13 mouse cellular contexts compared by ENCODE assay signal in the genomic region with DNA sequence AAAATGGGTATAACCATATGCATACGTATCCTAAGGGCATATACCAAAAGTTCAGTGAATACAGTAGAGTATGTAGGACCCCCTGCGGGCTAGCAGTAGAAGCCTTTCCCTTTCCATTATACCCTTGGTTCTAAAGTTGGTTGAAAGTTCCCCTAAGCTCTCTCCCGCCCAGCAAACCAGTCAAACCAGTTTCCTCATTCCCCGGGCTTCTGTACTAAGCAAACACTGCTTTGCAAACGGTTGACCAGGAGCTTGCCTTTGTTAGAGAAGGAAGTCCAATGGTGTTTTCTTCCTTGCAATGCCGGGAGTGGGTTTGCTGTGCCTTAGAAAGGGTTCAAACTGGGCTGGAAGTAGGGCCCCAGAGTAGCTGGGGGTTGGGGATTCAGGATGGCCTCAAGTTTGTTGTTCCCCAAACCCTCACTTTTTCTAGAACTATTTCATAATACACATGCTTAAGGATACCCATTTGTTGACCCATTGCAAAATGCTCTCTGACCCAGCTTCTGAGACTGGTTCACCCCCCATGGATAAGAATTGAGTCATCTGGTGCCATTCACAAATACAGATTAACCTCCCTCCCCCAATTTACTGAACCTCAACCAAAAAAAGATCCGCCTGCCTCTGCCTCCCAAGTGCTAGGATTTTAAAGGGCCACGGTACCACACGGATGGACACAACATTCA. TPM values are rescaled to one million over a fixed set of nuclear protein-coding genes. Genes with fewer than 3 reads are reported as not detected.
DNase-seq lines count a peak whose midpoint lies in the region; ATAC-seq and TF ChIP-seq lines count a peak whose summit lies in the region.
"Had no signal": no experiment of that assay in that cellular context is flagged by ENCODE, and none has a peak within 500 bp of the region (broad histone marks: within the 10 kb centered on the region; RNA-seq: fewer than 3 reads in every experiment).

No protein-coding gene starts in this region.

- no peaks in the 10 kb centered on the region for H3K79me2 ChIP-seq in heart, adult 2 months (replicated peaks; ENCODE audit: control insufficient read depth, insufficient read depth, low read length)

- WGBS in embryonic facial prominence, embryonic 14.5 days = 57% methylated on average over 9 of the region's 9 CpGs
- 74% methylated on average over 9 of the region's 9 CpGs for WGBS in heart, adult 2 months
- 69% methylated on average over 9 of the region's 9 CpGs for WGBS in limb, embryonic 10.5 days

- TF ChIP-seq EP300 in heart, adult 2 months (IDR thresholded peaks at IDR 0.05; ENCODE audit: insufficient read depth, low read depth, low read length) = no peak

- H3K9me3 ChIP-seq in embryonic facial prominence, embryonic 14.5 days (ENCODE audit: control insufficient read depth, low read length) = no peaks in the 10 kb centered on the region
- no peaks in the 10 kb centered on the region for H3K9me3 ChIP-seq in limb, embryonic 10.5 days (replicated peaks)
- H3K9me3 ChIP-seq: G1E; heart, embryonic 15.5 days; limb, embryonic 15.5 days; neural tube, embryonic 13.5 days had no signal

- intact Hi-C loops in heart, adult 2 months (cut with DNase I) = no loop called here

- no peak for TF ChIP-seq POLR2A in heart, adult 2 months (IDR thresholded peaks at IDR 0.05; ENCODE audit: insufficient read depth, low read depth, low read length)

- ATAC-seq in embryonic facial prominence, embryonic 14.5 days (ENCODE audit: low read depth) = 0 out of 2 replicates have a peak, but pooled peaks have one; percentile 46

- no peak overlapping the region for H3K4me2 ChIP-seq in embryonic facial prominence, embryonic 14.5 days (ENCODE audit: low read depth, low read length)
- H3K4me2 ChIP-seq: heart, embryonic 15.5 days; limb, embryonic 15.5 days; neural tube, embryonic 13.5 days had no signal

- H3K36me3 ChIP-seq in embryonic facial prominence, embryonic 14.5 days (ENCODE audit: control insufficient read depth, insufficient read depth, low read length) = no peaks in the 10 kb centered on the region
- H3K36me3 ChIP-seq in heart, adult 2 months (ENCODE audit: control insufficient read depth, insufficient read depth, low read length) = no peaks in the 10 kb centered on the region
- no peaks in the 10 kb centered on the region for H3K36me3 ChIP-seq in limb, embryonic 10.5 days
- H3K36me3 ChIP-seq: G1E; heart, embryonic 15.5 days; limb, embryonic 15.5 days; neural tube, embryonic 13.5 days had no signal

- no peak overlapping the region for H3K9ac ChIP-seq in embryonic facial prominence, embryonic 14.5 days (ENCODE audit: low read depth, low read length)
- H3K9ac ChIP-seq in heart, adult 2 months (ENCODE audit: low read depth, low read length) = no peak overlapping the region
- H3K9ac ChIP-seq: heart, embryonic 15.5 days; limb, embryonic 15.5 days; neural tube, embryonic 13.5 days had no signal

- H3K27me3 ChIP-seq in embryonic facial prominence, embryonic 14.5 days (replicated peaks; ENCODE audit: control insufficient read depth, insufficient read depth, low read length) = peaks cover 6% of the 10 kb centered on the region
- peaks cover 2% of the 10 kb centered on the region; the same call in 1 of the 2 replicates for H3K27me3 ChIP-seq in heart, adult 2 months (ENCODE audit: control insufficient read depth, insufficient read depth, low read length)
- peaks cover 31% of the 10 kb centered on the region for H3K27me3 ChIP-seq in limb, embryonic 10.5 days (ENCODE audit: low read depth, poor library complexity, severe bottlenecking)

- H3K27ac ChIP-seq in embryonic facial prominence, embryonic 14.5 days (replicated peaks; ENCODE audit: low read depth, low read length) = no peak overlapping the region
- H3K27ac ChIP-seq in heart, adult 2 months = no peak overlapping the region
- no peak overlapping the region for H3K27ac ChIP-seq in limb, embryonic 10.5 days
- H3K27ac ChIP-seq: heart, embryonic 15.5 days; limb, embryonic 15.5 days; neural tube, embryonic 13.5 days had no signal

- no peak for TF ChIP-seq CTCF in heart, adult 2 months (IDR thresholded peaks at IDR 0.05)

- H3K4me1 ChIP-seq in embryonic facial prominence, embryonic 14.5 days (ENCODE audit: control insufficient read depth, insufficient read depth, low read length) = no peaks in the 10 kb centered on the region
- no peaks in the 10 kb centered on the region for H3K4me1 ChIP-seq in heart, adult 2 months (ENCODE audit: control insufficient read depth, insufficient read depth, low read length)
- peaks cover 7% of the 10 kb centered on the region for H3K4me1 ChIP-seq in limb, embryonic 10.5 days
- H3K4me1 ChIP-seq: neural tube, embryonic 13.5 days had no signal

- H3K4me3 ChIP-seq in embryonic facial prominence, embryonic 14.5 days (ENCODE audit: low read depth, low read length) = no peak overlapping the region
- no peak overlapping the region for H3K4me3 ChIP-seq in heart, adult 2 months
- no peak overlapping the region for H3K4me3 ChIP-seq in limb, embryonic 10.5 days
- H3K4me3 ChIP-seq: heart, embryonic 15.5 days; limb, embryonic 15.5 days; neural tube, embryonic 13.5 days had no signal

- peak; percentile 62 for DNase-seq in ES-CJ7 (ENCODE audit: low read depth, low spot score)
- DNase-seq in embryonic facial prominence, embryonic 14.5 days (ENCODE audit: low spot score) = peak; percentile 80
- DNase-seq in kidney, postnatal 10 days = peak; percentile 48
- peak; percentile 83 for DNase-seq in lung, postnatal 25 days (ENCODE audit: low spot score)
- no peak for DNase-seq in heart, adult 2 months
- no peak for DNase-seq in limb, embryonic 10.5 days (ENCODE audit: low spot score)
- no peak for DNase-seq in gastrocnemius, postnatal 10 days
- DNase-seq in cerebellum, postnatal 14 days = no peak
- DNase-seq: right cerebral cortex, postnatal 4 days had no signal

RNA-seq across cellular contexts. Expression of a gene that starts 7.9 kb away (rescaled TPM):
- 37.3 and 47.5 TPM in 2 replicates for polyA plus RNA-seq in embryonic facial prominence, embryonic 14.5 days (2014; fragmentation: Nextera tagmentation; extraction: Ambion mirVana)
- not detected for total RNA-seq in heart, adult 2 months (2021)
- polyA plus RNA-seq in heart, adult 2 months (2012; rRNA removed) = 0.09 and 2.4 TPM in 2 replicates
- 15.4 and 16.4 TPM in 2 replicates for polyA plus RNA-seq in limb, embryonic 10.5 days (2016; fragmentation: Nextera tagmentation; extraction: Ambion mirVana)
- 1 to 10 TPM in 1 of 2 experiments, under 1 TPM in 1; 0.95 to 1.4 TPM for total RNA-seq in gastrocnemius, postnatal 10 days (2021)
- polyA plus RNA-seq: G1E had no signal

RNA-seq across cellular contexts. Expression of a gene that starts 37.8 kb away (rescaled TPM):
- 11.4 and 13.7 TPM in 2 replicates for polyA plus RNA-seq in embryonic facial prominence, embryonic 14.5 days (2014; fragmentation: Nextera tagmentation; extraction: Ambion mirVana)
- total RNA-seq in heart, adult 2 months (2021) = 100 to 1,000 TPM; 109 to 123 TPM
- polyA plus RNA-seq in heart, adult 2 months (2012; rRNA removed) = 31.2 and 34.2 TPM in 2 replicates
- 7.9 and 8.0 TPM in 2 replicates for polyA plus RNA-seq in limb, embryonic 10.5 days (2016; fragmentation: Nextera tagmentation; extraction: Ambion mirVana)
- total RNA-seq in gastrocnemius, postnatal 10 days (2021) = 100 to 1,000 TPM; 111 to 136 TPM

Comparison
In these comparisons a context has a peak if more than half of its experiments do, and no peak if none do; other contexts are left out.
1. DNase-seq: peak in ES-CJ7 (single experiment), embryonic facial prominence, embryonic 14.5 days (single experiment), kidney, postnatal 10 days (single experiment) and lung, postnatal 25 days (single experiment); none in heart, adult 2 months (0 of 2), limb, embryonic 10.5 days (single experiment), gastrocnemius, postnatal 10 days (single experiment) and cerebellum, postnatal 14 days (0 of 2).